Mouse (Mus musculus): ENCODE measurements around the gene Grid1.

Gene Grid1

DNA sequence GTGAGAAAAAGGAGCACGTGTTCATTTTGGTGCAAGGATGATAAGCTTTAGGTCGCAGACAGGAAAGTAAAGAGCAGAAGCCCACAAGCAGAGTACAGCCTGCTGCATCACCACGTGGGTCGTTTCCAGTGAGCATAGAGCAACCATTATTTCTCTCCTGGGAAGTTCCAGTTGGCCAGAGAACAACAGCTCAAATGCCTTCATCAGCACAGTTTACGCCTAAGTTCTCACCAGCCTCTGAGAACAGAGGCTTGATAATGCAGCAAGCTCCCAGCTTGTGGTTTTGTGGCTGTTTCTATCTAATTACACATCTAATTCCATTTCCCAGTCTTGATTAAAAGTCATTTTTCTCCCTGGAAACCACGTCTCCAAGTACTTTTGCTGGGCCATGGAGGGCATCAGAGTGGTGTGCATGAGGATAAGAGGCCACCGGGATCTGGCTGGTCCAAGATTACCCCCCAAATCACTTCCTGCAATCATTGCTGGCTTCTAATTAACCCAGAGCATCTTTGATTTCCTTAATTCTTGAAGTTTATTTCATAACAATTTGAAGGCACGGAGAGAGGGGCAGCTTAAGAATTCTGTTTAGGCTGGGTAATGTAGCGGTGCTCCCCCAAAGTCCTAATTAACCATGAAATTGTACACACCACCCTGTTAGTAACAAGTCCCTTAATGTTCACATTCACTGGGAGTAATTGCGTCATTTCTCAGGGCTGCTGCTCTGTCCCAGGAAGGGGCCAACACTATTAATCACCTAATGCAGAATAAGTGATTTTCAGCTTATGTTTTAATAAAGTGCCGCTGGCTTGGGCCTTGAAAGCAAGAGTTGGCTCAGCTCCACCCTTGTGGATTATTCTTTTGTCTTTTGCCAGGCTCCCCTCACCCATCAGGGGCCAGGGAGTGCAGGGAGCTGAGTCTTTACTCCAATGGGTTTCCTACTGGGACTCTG is 292.7 kb downstream of the Grid1 start:
- DNase-seq (ENCODE audit: extremely low spot score, low spot score): no peak

DNA sequence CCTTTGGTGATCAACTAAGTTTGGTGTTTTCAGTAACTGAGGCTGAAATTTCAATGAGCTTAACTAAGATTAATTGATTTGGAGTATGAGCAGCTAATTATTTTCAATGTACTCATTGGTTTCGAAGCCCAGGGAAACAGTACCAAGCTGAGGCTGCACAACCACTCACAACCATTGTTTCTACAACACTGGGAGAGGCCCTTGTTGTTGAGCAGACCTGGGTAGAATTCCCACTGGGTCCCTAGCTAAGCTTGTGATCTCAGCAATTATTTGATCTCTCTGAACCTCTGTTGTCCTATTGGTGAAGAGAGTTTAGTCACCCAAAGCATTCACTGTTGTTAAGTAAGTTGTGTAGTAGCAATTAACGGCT is 293.4 kb downstream of the Grid1 start:
- DNase-seq (ENCODE audit: extremely low spot score, low spot score): no peak

DNA sequence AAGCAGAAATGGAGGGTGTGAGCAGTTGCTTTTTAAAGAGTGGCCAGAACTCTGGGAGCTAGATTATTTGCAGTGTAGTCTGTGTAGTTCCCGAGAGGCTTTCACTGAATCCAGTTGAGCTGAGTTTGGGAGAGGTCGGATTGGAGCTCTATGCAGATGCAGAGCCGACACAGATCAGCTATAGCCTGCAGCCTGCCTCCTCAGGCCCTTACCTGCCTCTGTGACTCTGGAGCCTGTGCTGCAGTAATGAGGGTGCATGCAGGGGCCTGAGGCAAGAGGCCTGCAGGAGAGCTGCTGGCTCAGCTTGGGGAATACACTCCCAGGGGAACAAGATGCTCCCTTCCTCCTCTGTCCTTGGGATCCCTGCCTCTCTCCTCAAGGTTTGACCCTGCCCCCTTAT is 296.0 kb downstream of the Grid1 start:
- no peak for DNase-seq (ENCODE audit: extremely low spot score, low spot score)

GRCm38 (mm10) chr14:35120089-35120488 is 300.2 kb downstream of the Grid1 start:
- DNase-seq (ENCODE audit: extremely low spot score, low spot score): no peak

GRCm38 (mm10) chr14:35120905-35121304 is 301.0 kb downstream of the Grid1 start:
- no peak for DNase-seq (ENCODE audit: extremely low spot score, low spot score)

GRCm38 (mm10) chr14:35122111-35122510 is 302.2 kb downstream of the Grid1 start:
- no peak for DNase-seq (ENCODE audit: extremely low spot score, low spot score)

DNA sequence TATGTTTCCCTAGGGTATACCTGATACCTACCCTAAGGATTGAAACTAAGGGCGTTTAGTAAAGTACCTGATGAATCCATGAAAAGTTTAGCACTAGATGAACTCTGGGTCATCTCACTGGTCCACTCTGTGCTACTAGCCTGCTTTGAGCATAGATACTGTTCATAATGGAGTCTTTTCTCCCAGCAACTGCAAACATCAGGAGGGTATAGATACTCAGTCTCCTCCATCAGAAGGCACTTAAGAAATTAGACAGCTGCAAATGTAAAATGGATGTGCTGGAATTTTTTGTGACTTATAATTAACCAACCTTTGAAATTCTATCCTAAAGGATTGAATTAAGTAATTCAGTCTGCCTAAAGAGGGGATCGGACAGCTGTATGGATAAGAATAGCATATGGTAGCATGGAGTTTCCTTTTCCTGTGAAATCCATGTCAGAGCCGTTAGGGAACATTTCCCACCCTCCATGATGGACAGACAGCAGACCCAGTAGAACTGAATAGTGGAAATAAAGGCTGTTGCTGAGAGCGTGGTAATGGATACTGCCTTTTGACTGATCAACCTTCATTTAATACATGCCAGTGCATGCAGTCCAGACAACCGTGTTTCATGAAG is 303.5 kb downstream of the Grid1 start:
- DNase-seq (ENCODE audit: extremely low spot score, low spot score): no peak

- no peak for DNase-seq (ENCODE audit: extremely low spot score, low spot score)
Observed at GRCm38 (mm10) chr14:35127616-35128015, 307.7 kb downstream of the Grid1 start.

- no peak for DNase-seq (ENCODE audit: extremely low spot score, low spot score)
Observed at GRCm38 (mm10) chr14:35135056-35135455, 315.1 kb downstream of the Grid1 start.

DNA sequence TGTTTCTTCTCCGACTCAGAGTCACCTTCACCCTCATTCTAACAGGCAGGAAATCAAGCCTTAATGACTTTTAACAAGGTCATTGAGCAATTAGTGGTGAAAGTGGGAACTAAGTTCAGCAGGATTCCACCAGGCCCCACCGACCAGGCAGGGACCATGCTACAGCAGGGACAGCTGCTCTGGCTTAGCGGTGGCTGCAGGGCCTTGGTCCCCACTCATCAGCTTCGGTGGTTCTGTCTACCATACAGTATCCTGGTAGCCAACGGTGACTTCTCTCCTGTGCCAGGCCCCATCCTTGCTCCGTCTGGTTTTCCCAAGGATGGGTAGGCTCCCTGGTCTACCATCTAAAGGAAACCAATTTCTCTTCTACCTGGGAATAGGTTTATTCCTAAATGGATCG is 318.2 kb downstream of the Grid1 start:
- no peak for DNase-seq (ENCODE audit: extremely low spot score, low spot score)

GRCm38 (mm10) chr14:35139824-35140223 is 319.9 kb downstream of the Grid1 start:
- DNase-seq (ENCODE audit: extremely low spot score, low spot score): no peak

GRCm38 (mm10) chr14:35152450-35152849 is 332.5 kb downstream of the Grid1 start:
- no peak for DNase-seq (ENCODE audit: extremely low spot score, low spot score)

DNA sequence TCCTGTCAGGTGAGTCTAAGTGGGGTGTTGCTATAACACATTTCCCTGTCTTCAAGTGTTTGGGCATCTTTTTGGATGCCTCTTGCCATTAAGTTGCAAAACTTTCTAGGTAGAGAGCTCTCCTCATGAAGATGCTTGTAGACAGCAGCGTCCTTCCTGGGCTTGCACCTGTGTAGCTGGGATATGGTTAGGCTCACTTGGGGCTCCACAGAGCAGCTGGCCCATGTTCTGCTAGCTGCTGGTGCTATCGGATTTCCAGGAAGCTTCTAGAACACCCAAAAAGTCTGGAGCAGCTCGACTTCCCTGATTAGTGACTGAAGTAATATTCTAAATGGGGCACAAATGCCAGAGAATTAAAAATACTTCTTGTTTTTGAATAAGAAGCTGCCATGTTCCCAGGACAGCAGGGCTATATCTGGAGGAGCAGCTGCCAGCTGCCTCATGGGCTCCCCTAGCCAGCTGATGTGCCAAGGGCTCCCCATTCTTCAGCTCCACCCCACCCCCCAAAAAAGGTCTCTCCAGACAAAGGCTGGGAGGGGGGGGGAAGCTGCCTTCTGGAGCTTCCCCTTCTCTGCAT is 333.9 kb downstream of the Grid1 start:
- no peak for DNase-seq (ENCODE audit: extremely low spot score, low spot score)

DNA sequence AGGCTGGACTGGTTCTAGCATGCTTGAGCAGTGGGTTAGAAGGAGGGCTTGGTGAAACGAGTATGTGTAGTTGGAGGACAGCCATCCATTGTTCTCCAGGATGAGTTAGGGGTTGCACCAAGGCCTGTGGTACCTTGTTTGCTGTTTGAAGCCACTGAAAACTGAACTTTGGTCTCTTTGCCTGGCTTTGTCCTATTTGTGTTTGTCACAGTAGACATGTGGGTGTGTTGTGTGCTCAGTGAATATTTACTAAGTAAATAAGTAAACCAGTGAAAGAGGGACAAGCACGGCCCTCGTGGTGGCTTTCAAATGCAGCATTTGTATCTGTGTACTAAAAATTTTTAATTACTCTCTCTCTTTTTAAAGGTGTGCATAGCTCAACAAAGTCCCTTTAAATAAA is 334.5 kb downstream of the Grid1 start:
- no peak for DNase-seq (ENCODE audit: extremely low spot score, low spot score)

DNA sequence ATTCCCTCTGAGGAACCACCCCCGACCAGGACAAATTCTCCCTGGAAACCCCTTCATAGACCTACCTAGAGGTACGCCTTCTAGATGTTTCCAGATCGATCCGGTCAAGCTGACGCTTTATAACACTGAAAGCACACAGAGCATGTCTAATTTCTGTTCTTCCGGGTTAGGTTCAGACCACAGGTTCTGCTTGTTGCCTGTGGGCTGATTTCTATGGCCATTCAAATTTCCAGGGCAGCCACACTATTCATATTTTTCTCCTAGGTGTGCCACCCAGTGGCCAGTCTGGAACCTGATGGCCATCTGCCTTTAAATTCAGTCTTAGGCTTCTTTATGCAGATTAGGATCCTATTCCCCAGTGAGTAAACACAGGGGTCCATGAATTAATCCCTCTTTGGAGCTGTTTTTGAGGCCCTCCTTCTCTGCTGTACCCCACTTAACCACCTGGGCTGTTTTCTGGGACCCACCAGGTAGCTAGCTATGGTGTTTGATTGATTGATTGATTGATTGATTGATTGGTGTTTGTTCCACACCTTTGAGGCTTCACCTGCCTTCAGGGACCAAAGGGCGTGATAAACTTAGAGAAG is 337.3 kb downstream of the Grid1 start:
- no peak for DNase-seq (ENCODE audit: extremely low spot score, low spot score)

DNA sequence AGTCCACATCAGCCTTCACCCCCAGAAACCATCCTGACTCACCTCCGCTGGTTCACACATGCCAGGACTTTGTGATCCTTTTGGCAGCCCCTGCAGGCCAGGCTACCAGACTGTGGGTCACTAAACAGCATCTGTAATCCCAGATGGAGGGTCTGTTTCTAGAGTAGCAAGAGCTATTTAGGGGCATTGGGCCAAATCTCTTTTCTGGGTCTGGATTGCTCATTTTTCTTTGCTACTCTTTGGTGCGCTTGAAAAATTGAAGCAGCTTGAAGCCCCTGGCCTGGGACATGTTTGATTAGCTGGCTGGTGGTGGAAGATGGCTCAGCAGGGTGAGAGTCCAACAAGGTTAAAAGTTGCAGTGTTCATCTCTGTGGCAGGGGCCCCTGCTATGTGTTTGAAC is 339.4 kb downstream of the Grid1 start:
- no peak for DNase-seq (ENCODE audit: extremely low spot score, low spot score)

- no peak for DNase-seq (ENCODE audit: extremely low spot score, low spot score)
Observed at GRCm38 (mm10) chr14:35167451-35167850, 347.5 kb downstream of the Grid1 start.

- DNase-seq (ENCODE audit: extremely low spot score, low spot score): no peak
Observed at GRCm38 (mm10) chr14:35173861-35174260, 354.0 kb downstream of the Grid1 start.

DNA sequence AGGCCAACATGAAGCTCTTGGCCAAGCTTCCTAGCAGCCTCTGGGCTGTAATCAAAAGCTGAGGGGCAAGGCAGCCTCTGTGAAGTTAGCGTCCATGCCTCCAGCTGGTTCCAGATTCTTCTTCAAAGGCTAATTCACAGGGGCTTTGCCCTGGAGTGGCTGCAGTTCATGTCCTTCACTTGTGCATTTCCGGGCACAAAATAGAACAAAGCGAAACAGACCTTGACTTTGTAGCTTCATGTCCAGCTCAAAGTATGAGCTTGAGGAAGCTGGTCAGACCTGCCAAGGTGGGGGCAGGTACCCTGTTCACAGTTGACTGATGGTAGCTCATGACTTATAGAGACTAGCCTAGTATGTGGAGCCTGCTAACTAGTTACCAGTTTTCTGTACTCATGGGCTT is 356.1 kb downstream of the Grid1 start:
- DNase-seq (ENCODE audit: extremely low spot score, low spot score): no peak

DNA sequence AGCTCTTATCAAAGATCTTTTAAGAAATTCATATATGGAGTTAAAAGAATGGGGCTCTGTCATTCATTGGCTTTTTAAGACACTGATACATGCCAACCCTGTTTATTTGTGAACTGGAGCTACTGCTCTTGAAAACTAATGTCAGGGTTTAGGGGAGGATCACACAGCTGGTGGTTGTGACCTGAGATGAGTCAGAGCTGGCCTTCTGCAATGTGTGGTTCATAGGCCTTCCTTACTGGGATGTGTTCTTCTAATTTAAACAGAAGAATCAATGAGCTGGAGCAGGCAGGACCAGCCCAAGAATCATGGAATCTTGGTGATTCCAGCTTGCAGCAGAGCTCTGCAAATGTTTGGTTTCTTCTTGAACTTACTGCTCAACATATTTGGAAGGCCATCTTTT is 359.2 kb downstream of the Grid1 start:
- no peak for DNase-seq (ENCODE audit: extremely low spot score, low spot score)

DNA sequence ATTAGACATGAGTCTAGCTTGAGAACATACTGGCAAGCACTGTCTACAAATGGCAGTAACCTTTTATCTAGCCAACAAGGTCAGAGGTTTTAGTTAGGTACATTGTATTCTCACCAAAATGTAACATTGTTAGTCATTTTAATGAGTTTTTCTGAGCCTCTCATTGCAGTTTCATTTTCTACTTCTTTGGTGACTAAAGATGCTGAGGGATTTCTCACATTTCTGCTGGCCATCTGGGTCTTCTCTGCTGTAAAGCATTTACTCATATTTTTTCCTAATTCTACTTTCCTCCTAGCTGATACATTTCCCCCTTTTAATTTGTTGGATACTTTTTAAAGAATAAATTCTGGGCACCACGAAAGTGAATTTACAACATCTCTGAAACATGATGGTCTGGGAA is 365.5 kb downstream of the Grid1 start:
- DNase-seq (ENCODE audit: extremely low spot score, low spot score): no peak

DNA sequence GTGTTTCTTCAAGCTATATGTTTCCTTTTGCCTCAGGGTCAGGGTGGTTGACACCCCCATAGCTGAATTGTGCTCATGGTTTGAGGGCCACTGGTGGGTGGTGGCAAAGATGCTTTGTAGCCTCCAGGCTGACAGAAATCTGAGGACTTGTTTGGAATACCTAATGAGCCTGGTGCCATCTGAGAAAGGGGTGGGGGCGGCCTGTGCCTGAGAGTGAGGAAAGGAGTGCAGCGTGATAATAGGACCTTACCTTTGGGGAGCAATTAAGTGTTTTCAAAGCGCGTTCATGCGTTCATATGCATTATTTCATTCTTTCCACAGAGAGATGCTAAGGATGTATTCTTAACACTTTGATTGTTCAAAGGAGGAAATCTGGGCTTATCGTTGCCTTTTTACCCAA is 372.3 kb downstream of the Grid1 start:
- DNase-seq (ENCODE audit: extremely low spot score, low spot score): no peak
